Mouse (Mus musculus): ENCODE measurements at regions not wholly inside any gene's neighbourhood (a gene's known extent, or its start where the extent isn't known, plus 50 kb on each side); places are given as distances from the start of the nearest gene placed in this dataset.

- no peak for DNase-seq (ENCODE audit: low spot score)
- no peaks in the 10 kb centered on the region for H3K36me3 ChIP-seq
Measured at GRCm38 (mm10) chr4:53223379-53223778, 63.7 kb upstream of the Abca1 start.

DNA sequence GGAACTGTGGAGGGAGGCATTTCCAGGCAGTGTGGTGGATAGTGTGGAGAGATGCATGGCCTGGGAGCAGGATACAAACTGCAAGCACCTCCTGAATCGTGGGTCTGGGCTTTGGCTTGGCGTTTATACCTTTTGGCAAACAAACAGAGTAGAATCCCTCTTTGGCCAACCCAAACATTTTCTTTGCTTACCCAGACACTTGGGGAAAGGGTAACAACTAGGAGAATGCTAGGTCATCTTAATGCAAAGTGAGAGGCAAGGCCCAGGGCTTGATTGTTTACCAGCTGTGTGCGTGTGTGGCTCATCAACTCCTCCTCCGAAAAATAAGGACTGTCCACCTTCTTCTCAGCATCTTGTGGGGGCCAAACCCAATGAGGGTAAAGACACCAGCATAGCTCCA lies 61.1 kb upstream of the Abca1 start:
- DNase-seq (ENCODE audit: low spot score) = no peak
- Histone ChIP-seq H3K27ac (no peak overlapping the region), H3K4me1 (replicated peaks) (peaks cover 24% of the 10 kb centered on the region), H3K4me3 (no peak overlapping the region), H3K36me3 (no peaks in the 10 kb centered on the region), H3K9me3 (no peaks in the 10 kb centered on the region), H3K27me3 (ENCODE audit: insufficient read depth, poor library complexity, severe bottlenecking) (no peaks in the 10 kb centered on the region)
- 84% methylated on average over 4 of the region's 4 CpGs for WGBS

More at GRCm38 (mm10) chr4:53223379-53223778, 63.7 kb upstream of the Abca1 start:
- Histone ChIP-seq H3K27me3 (ENCODE audit: insufficient read depth, poor library complexity, severe bottlenecking) (no peaks in the 10 kb centered on the region), H3K9me3 (no peaks in the 10 kb centered on the region), H3K4me3 (no peak overlapping the region), H3K4me1 (replicated peaks) (peaks cover 24% of the 10 kb centered on the region), H3K27ac (no peak overlapping the region)
- 91% methylated on average over 3 of the region's 3 CpGs for WGBS

DNA sequence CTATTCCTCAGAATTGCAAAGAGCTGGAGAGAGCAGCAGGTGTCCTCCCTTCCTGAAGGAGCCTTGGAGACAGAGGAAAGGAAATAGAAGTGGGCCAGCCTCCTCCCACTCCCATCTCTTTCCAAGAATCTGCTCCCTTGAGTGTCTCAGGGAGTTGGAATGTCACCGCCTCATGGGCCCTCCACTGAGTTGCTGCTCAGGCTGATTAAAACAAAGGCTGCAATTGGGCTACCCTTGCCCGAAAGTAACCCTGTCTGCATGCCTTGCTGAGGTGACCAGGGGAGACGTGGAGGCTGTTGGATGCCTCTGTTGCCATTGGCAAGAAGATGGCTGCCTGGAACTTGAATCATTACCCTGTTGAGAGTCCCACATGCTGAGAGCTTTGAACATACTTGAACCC lies 59.7 kb upstream of the Abca1 start:
- Histone ChIP-seq H3K27me3 (ENCODE audit: insufficient read depth, poor library complexity, severe bottlenecking) (no peaks in the 10 kb centered on the region), H3K27ac (no peak overlapping the region), H3K4me1 (replicated peaks) (peaks cover 24% of the 10 kb centered on the region), H3K4me3 (no peak overlapping the region), H3K36me3 (no peaks in the 10 kb centered on the region), H3K9me3 (no peaks in the 10 kb centered on the region)
- WGBS = 50% methylated on average over 3 of the region's 3 CpGs
- no peak for DNase-seq (ENCODE audit: low spot score)

- no peak overlapping the region for H3K27ac ChIP-seq
- no peaks in the 10 kb centered on the region for H3K36me3 ChIP-seq
- H3K4me3 ChIP-seq = no peak overlapping the region
- WGBS = 37% methylated on average over 7 of the region's 7 CpGs
- H3K27me3 ChIP-seq (ENCODE audit: insufficient read depth, poor library complexity, severe bottlenecking) = no peaks in the 10 kb centered on the region
- no peaks in the 10 kb centered on the region for H3K9me3 ChIP-seq
- DNase-seq (ENCODE audit: low spot score) = no peak
- H3K4me1 ChIP-seq (replicated peaks) = peaks cover 24% of the 10 kb centered on the region
Measured at GRCm38 (mm10) chr4:53218752-53219151, 59.1 kb upstream of the Abca1 start.

DNA sequence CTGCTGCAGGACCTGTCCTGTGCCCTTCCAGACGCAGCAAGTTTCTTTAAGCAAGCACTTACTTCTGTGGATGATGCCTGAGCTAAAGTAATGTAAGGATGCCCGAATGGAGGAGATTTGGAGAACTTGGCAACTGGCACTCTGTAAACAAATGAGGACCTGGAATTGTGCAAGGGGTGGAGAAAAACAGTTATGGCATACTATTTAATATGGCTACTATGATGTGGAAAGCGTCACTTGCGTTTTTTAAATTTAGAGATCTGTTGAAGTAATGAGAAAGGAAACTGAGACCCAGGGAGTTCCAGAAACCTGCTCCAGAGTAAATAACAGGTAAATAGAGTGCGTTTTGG lies 58.6 kb upstream of the Abca1 start:
- Histone ChIP-seq H3K27ac (peak overlapping the region; percentile 89), H3K9me3 (no peaks in the 10 kb centered on the region), H3K4me3 (peak overlapping the region; percentile 66), H3K36me3 (no peaks in the 10 kb centered on the region), H3K4me1 (replicated peaks) (peaks cover 24% of the 10 kb centered on the region), H3K27me3 (ENCODE audit: insufficient read depth, poor library complexity, severe bottlenecking) (no peaks in the 10 kb centered on the region)
- 47% methylated on average over 5 of the region's 5 CpGs for WGBS
- no peak for DNase-seq (ENCODE audit: low spot score)

GRCm38 (mm10) chr4:53217608-53218290 lies 58.1 kb upstream of the Abca1 start:
- peak; percentile 77 for DNase-seq (ENCODE audit: low spot score)
- WGBS = under 1% methylated on average over 38 of the region's 38 CpGs
- H3K36me3 ChIP-seq = no peaks in the 10 kb centered on the region
- peak overlapping the region; percentile 66 for H3K4me3 ChIP-seq
- H3K9me3 ChIP-seq = no peaks in the 10 kb centered on the region
- peak overlapping the region; percentile 89 for H3K27ac ChIP-seq
- no peaks in the 10 kb centered on the region for H3K27me3 ChIP-seq (ENCODE audit: insufficient read depth, poor library complexity, severe bottlenecking)
- peaks cover 24% of the 10 kb centered on the region for H3K4me1 ChIP-seq (replicated peaks)

GRCm38 (mm10) chr4:53212541-53212940 lies 52.8 kb upstream of the Abca1 start:
- Histone ChIP-seq H3K9me3 (no peaks in the 10 kb centered on the region), H3K27me3 (ENCODE audit: insufficient read depth, poor library complexity, severe bottlenecking) (no peaks in the 10 kb centered on the region), H3K36me3 (no peaks in the 10 kb centered on the region), H3K4me3 (no peak overlapping the region), H3K27ac (no peak overlapping the region), H3K4me1 (replicated peaks) (peaks cover 5% of the 10 kb centered on the region)
- DNase-seq (ENCODE audit: low spot score) = no peak
- 81% methylated on average over 4 of the region's 4 CpGs for WGBS

- Histone ChIP-seq H3K27me3 (ENCODE audit: insufficient read depth, poor library complexity, severe bottlenecking) (no peaks in the 10 kb centered on the region), H3K4me1 (replicated peaks) (no peaks in the 10 kb centered on the region), H3K36me3 (no peaks in the 10 kb centered on the region), H3K4me3 (no peak overlapping the region), H3K9me3 (no peaks in the 10 kb centered on the region), H3K27ac (no peak overlapping the region)
- WGBS = 84% methylated on average over 3 of the region's 3 CpGs
- no peak for DNase-seq (ENCODE audit: low spot score)
Measured at GRCm38 (mm10) chr4:53210685-53211084, 51.0 kb upstream of the Abca1 start.
